Mouse (Mus musculus) testis, adult 2 months (tissue): ENCODE measurements at regions not wholly inside any gene's neighbourhood (a gene's known extent, or its start where the extent isn't known, plus 50 kb on each side); places are given as distances from the start of the nearest gene placed in this dataset.

ENCODE experiments used
- H3K27ac ChIP-seq: fragments of 200-500 bp; 2 replicates; pipeline ENCODE4 v1.5.1; 2012; ENCODE audit warnings: low read depth, low read length; ENCODE audit not compliant: control insufficient read depth, insufficient read depth
- H3K27me3 ChIP-seq: fragments of 200-500 bp; 2 replicates; pipeline ENCODE4 v1.6.1; 2012; ENCODE audit warnings: mild to moderate bottlenecking, low read length, moderate library complexity; ENCODE audit not compliant: control insufficient read depth, insufficient read depth
- H3K36me3 ChIP-seq: fragments of 200-500 bp; 2 replicates; pipeline ENCODE4 v1.6.1; 2012; ENCODE audit warnings: mild to moderate bottlenecking, low read length; ENCODE audit not compliant: control insufficient read depth, insufficient read depth
- H3K4me1 ChIP-seq: fragments of 200-500 bp; 2 replicates; pipeline ENCODE4 v1.6.1; 2012; ENCODE audit warnings: low read length; ENCODE audit not compliant: control insufficient read depth, insufficient read depth
- H3K4me3 ChIP-seq: fragments of 200-500 bp; 2 replicates; pipeline ENCODE4 v1.5.1; 2012; ENCODE audit warnings: low read depth, mild to moderate bottlenecking, low read length, moderate library complexity, mixed read lengths; ENCODE audit not compliant: control insufficient read depth
- CTCF ChIP-seq: fragments of 200-500 bp; IDR thresholded peaks from 2 replicates; pipeline ENCODE4 v1.5.1; 2012; ENCODE audit warnings: low read depth, mild to moderate bottlenecking, inconsistent platforms, low read length, moderate library complexity; ENCODE audit not compliant: control insufficient read depth, insufficient read depth, insufficient replicate concordance
- POLR2A ChIP-seq: fragments of 200-500 bp; IDR thresholded peaks from 2 replicates; pipeline ENCODE4 v1.6.1; 2012; ENCODE audit warnings: low read depth, mild to moderate bottlenecking, inconsistent platforms, low read length, moderate library complexity; ENCODE audit not compliant: control insufficient read depth

DNA sequence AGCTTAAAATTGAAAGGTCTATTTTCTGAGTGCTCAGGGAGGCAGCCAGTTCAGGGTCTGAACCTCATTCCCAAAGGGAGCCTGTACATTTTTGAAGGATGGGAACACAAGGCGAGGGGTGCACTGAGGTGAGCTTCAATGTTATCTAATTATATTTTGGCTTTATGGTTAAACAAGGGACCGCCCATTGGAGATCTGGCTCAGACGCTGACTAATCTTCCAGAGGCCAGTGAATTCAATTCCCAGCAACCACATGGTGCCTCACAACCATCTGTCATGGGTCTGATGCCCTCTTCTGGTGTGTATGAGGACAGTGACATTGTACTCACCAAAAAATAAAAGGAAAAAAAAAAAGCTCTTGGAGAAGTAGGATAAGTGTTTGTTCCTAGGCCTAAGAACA is 78.7 kb downstream of the Cavin2 start:
- H3K27me3 ChIP-seq, result no peaks in the 10 kb centered on the region
- no peak for TF ChIP-seq POLR2A
- TF ChIP-seq CTCF, result no peak
- no peak overlapping the region for H3K4me3 ChIP-seq
- no peaks in the 10 kb centered on the region for H3K4me1 ChIP-seq
- no peaks in the 10 kb centered on the region for H3K36me3 ChIP-seq
- H3K27ac ChIP-seq, result no peak overlapping the region

DNA sequence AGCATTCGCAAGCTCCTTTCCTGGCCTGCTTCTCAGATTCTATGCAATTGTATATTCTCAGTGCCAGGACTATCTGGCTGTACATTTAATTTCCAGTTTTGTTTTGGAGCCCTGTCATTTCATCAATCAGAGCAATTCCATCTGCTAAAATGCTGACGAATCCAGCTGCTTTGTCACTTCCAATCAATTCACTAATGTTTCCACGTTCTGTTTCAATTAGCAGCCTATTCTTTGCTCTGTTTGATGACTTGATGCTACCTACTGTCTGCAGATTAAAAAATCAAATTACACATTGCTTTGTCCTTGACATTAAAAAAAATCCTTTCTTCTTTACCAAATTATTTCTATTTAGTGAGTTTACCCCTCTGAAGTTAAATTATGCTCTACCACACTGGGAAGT is 71.2 kb downstream of the Cavin2 start:
- no peaks in the 10 kb centered on the region for H3K27me3 ChIP-seq

More for the DNA sequence above, 71.2 kb downstream of the Cavin2 start:
- H3K4me3 ChIP-seq, result no peak overlapping the region
- no peaks in the 10 kb centered on the region for H3K36me3 ChIP-seq
- H3K27ac ChIP-seq, result no peak overlapping the region
- H3K4me1 ChIP-seq, result no peaks in the 10 kb centered on the region
- TF ChIP-seq POLR2A (no peak), CTCF (no peak)
